ENCODE assay signal across 21 mouse cellular contexts in the genomic region with DNA sequence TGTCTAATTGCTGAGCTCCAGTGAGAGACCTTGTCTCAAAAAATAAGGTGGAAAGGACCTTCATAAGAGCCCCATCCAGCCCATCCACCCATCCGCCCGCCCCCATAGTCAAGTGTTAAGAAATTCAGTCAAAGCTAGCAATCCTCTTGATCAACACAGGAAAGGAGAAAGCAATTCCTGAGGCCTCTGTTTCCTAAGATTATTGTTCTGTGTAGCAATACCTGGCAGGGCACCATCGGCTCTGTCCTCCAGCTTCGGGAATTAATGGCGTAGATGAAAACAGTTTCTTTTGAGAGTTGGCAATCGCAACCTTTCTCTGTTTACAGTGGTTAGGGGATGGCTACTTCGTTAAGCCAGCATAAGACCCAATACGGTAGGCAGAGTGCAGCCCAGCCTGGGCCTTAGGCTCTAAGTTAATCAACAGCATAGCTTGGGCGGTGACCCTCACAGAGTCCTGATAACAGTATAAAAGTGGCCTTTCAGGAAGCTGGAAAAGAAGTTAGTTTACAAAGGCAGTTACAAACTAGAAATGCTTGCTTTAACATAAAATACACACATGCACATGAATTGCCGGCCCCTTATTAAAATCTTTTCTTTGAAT. TPM values are rescaled to one million over a fixed set of nuclear protein-coding genes. Genes with fewer than 3 reads are reported as not detected.
A peak's percentile ranks its signal among the peaks of the same experiment; 100 is the strongest.
DNase-seq lines count a peak whose midpoint lies in the region; ATAC-seq and TF ChIP-seq lines count a peak whose summit lies in the region.
"Had no signal": no experiment of that assay in that cellular context is flagged by ENCODE, and none has a peak within 500 bp of the region (broad histone marks: within the 10 kb centered on the region; RNA-seq: fewer than 3 reads in every experiment).

No protein-coding gene starts in this region.

- 0 out of 2 replicates have a peak, but pooled peaks have one; percentile 58 for ATAC-seq in stomach, embryonic 14.5 days (ENCODE audit: insufficient number of reproducible peaks, insufficient read depth, low FRiP score, low read depth)
- no peak for ATAC-seq in forebrain, embryonic 15.5 days (replicated peaks)
- no peak for ATAC-seq in monocyte, adult 5-6 weeks (replicated peaks; ENCODE audit: insufficient number of reproducible peaks, low FRiP score, low TSS enrichment, poor library complexity, severe bottlenecking)
- ATAC-seq: hindbrain, embryonic 16.5 days had no signal

- no peak overlapping the region for H3K27ac ChIP-seq in stomach, embryonic 14.5 days (ENCODE audit: low read length)
- H3K27ac ChIP-seq in forebrain, embryonic 15.5 days (replicated peaks), result no peak overlapping the region
- H3K27ac ChIP-seq: embryonic facial prominence, embryonic 13.5 days; limb, embryonic 15.5 days; neural tube, embryonic 12.5 days had no signal

- H3K4me3 ChIP-seq in lung, adult 2 months (replicated peaks; ENCODE audit: extremely low read depth, low read depth, low read length), result no peak overlapping the region
- no peak overlapping the region for H3K4me3 ChIP-seq in stomach, embryonic 14.5 days (ENCODE audit: low read depth, low read length)
- H3K4me3 ChIP-seq in forebrain, embryonic 15.5 days, result no peak overlapping the region
- H3K4me3 ChIP-seq: embryonic facial prominence, embryonic 13.5 days; limb, embryonic 15.5 days; neural tube, embryonic 12.5 days had no signal

- H3K4me2 ChIP-seq in stomach, embryonic 14.5 days (replicated peaks; ENCODE audit: low read depth, low read length), result no peak overlapping the region
- H3K4me2 ChIP-seq in forebrain, embryonic 15.5 days (replicated peaks), result no peak overlapping the region
- H3K4me2 ChIP-seq: embryonic facial prominence, embryonic 13.5 days; limb, embryonic 15.5 days; lung, embryonic 14.5 days; neural tube, embryonic 12.5 days had no signal

- TF ChIP-seq POLR2A in lung, adult 2 months (IDR thresholded peaks at IDR 0.05; ENCODE audit: borderline replicate concordance, extremely low read depth, low read depth, low read length), result no peak

- WGBS in lung, adult 2 months, result 36% methylated on average over 10 of the region's 10 CpGs
- 73% methylated on average over 10 of the region's 10 CpGs for WGBS in stomach, embryonic 14.5 days
- WGBS in forebrain, embryonic 15.5 days, result 63% methylated on average over 10 of the region's 10 CpGs

- no peak for TF ChIP-seq CTCF in lung, adult 2 months (IDR thresholded peaks at IDR 0.05; ENCODE audit: insufficient read depth, low read length)

- H3K27me3 ChIP-seq in stomach, embryonic 14.5 days (ENCODE audit: control insufficient read depth, insufficient read depth, low read length), result no peaks in the 10 kb centered on the region
- H3K27me3 ChIP-seq in forebrain, embryonic 15.5 days, result no peaks in the 10 kb centered on the region
- H3K27me3 ChIP-seq: embryonic facial prominence, embryonic 13.5 days; limb, embryonic 15.5 days; neural tube, embryonic 12.5 days had no signal

- no peaks in the 10 kb centered on the region; the same call in 1 of the 2 replicates for H3K4me1 ChIP-seq in lung, adult 2 months (ENCODE audit: control insufficient read depth, insufficient read depth, low read length)
- H3K4me1 ChIP-seq in stomach, embryonic 14.5 days (ENCODE audit: control insufficient read depth, insufficient read depth, low read length), result no peaks in the 10 kb centered on the region
- H3K4me1 ChIP-seq in forebrain, embryonic 15.5 days, result peaks cover 11% of the 10 kb centered on the region
- H3K4me1 ChIP-seq: neural tube, embryonic 12.5 days had no signal

- no peaks in the 10 kb centered on the region for H3K36me3 ChIP-seq in stomach, embryonic 14.5 days (ENCODE audit: control insufficient read depth, insufficient read depth, low read length)
- no peaks in the 10 kb centered on the region for H3K36me3 ChIP-seq in forebrain, embryonic 15.5 days
- H3K36me3 ChIP-seq: embryonic facial prominence, embryonic 13.5 days; limb, embryonic 15.5 days; neural tube, embryonic 12.5 days had no signal

- no peaks in the 10 kb centered on the region for H3K9me3 ChIP-seq in stomach, embryonic 14.5 days (ENCODE audit: control insufficient read depth, low read depth, low read length)
- no peaks in the 10 kb centered on the region for H3K9me3 ChIP-seq in forebrain, embryonic 15.5 days
- H3K9me3 ChIP-seq: embryonic facial prominence, embryonic 13.5 days; limb, embryonic 15.5 days; neural tube, embryonic 12.5 days had no signal

- peak; percentile 59 for DNase-seq in adrenal gland, adult 8-10 months
- no peak for DNase-seq in adrenal gland, postnatal 4 days (ENCODE audit: low spot score in 2 of 2)
- DNase-seq in adrenal gland, postnatal 14 days, result peak; percentile 68
- peak; percentile 31 for DNase-seq in lung, adult 2 months
- DNase-seq in ovary, postnatal 36 days (ENCODE audit: low spot score), result no peak
- DNase-seq: cerebellum, adult 18-20 months; gastrocnemius, postnatal 14 days; heart, postnatal 14 days; kidney, adult 2 months; kidney, postnatal 25 days; layer of hippocampus, adult 9-11 months; lung, embryonic 14.5 days; right cerebral cortex, postnatal 25 days; thymus, postnatal 36 days had no signal

- H3K9ac ChIP-seq in stomach, embryonic 14.5 days (replicated peaks; ENCODE audit: low read depth, low read length), result no peak overlapping the region
- no peak overlapping the region for H3K9ac ChIP-seq in forebrain, embryonic 15.5 days (replicated peaks)
- H3K9ac ChIP-seq: embryonic facial prominence, embryonic 13.5 days; limb, embryonic 15.5 days; lung, embryonic 14.5 days; neural tube, embryonic 12.5 days had no signal

RNA-seq across cellular contexts. Expression of a gene that starts 15.1 kb away (rescaled TPM):
- total RNA-seq in adrenal gland, adult 8-10 months (2022), result 100 to 1,000 TPM; 111 to 703 (median 400) TPM
- total RNA-seq in adrenal gland, postnatal 4 days (2021), result 100 to 1,000 TPM in 1 of 2 experiments, 10 to 100 TPM in 1; 97.7 to 108 TPM
- total RNA-seq in adrenal gland, postnatal 14 days (2021), result 164 and 178 TPM in 2 replicates
- 0.44 and 1.0 TPM in 2 replicates for polyA plus RNA-seq in lung, adult 2 months (2012; rRNA removed)
- 10.8 and 15.8 TPM in 2 replicates for polyA plus RNA-seq in stomach, embryonic 14.5 days (2014; fragmentation: Nextera tagmentation; extraction: Ambion mirVana)
- polyA plus RNA-seq in forebrain, embryonic 15.5 days (2015; fragmentation: Nextera tagmentation; extraction: Ambion mirVana), result 0.78 and 1.1 TPM in 2 replicates
- total RNA-seq in monocyte, adult 5-6 weeks (2017), result not detected in 3 replicates

RNA-seq across cellular contexts. Expression of a gene that starts 32.6 kb away (rescaled TPM):
- total RNA-seq in adrenal gland, adult 8-10 months (2022), result 1,000 to 10,000 TPM; 1,151 to 1,951 (median 1,592) TPM
- 100 to 1,000 TPM; 339 to 341 TPM for total RNA-seq in adrenal gland, postnatal 4 days (2021)
- total RNA-seq in adrenal gland, postnatal 14 days (2021), result 534 and 576 TPM in 2 replicates
- polyA plus RNA-seq in lung, adult 2 months (2012; rRNA removed), result 33.8 and 62.8 TPM in 2 replicates
- polyA plus RNA-seq in stomach, embryonic 14.5 days (2014; fragmentation: Nextera tagmentation; extraction: Ambion mirVana), result 10.3 and 12.3 TPM in 2 replicates
- 16.3 and 20.2 TPM in 2 replicates for polyA plus RNA-seq in forebrain, embryonic 15.5 days (2015; fragmentation: Nextera tagmentation; extraction: Ambion mirVana)
- total RNA-seq in monocyte, adult 5-6 weeks (2017), result 0.29 to 0.32 TPM in 2 of 3 replicates, not detected in the other

Comparison
In these comparisons a context has a peak if more than half of its experiments do, and no peak if none do; other contexts are left out.
1. DNase-seq: peak in adrenal gland, adult 8-10 months (single experiment), adrenal gland, postnatal 14 days (single experiment) and lung, adult 2 months (single experiment); none in adrenal gland, postnatal 4 days (0 of 2) and ovary, postnatal 36 days (single experiment).
2. RNA of a gene that starts 15.1 kb away (total RNA-seq): 111 to 703 TPM in adrenal gland, adult 8-10 months, 164 to 178 TPM in adrenal gland, postnatal 14 days and 97.7 to 108 TPM in adrenal gland, postnatal 4 days; not detected in monocyte, adult 5-6 weeks; every median in the first group is over 10 times any median in the second.
3. RNA of a gene that starts 32.6 kb away (total RNA-seq): 1,151 to 1,951 TPM in adrenal gland, adult 8-10 months, 534 to 576 TPM in adrenal gland, postnatal 14 days and 339 to 341 TPM in adrenal gland, postnatal 4 days; 0.29 to 0.32 TPM in monocyte, adult 5-6 weeks; every median in the first group is over 100 times any median in the second.